Mouse (Mus musculus): ENCODE results near the gene Fbxo34.

DNA sequence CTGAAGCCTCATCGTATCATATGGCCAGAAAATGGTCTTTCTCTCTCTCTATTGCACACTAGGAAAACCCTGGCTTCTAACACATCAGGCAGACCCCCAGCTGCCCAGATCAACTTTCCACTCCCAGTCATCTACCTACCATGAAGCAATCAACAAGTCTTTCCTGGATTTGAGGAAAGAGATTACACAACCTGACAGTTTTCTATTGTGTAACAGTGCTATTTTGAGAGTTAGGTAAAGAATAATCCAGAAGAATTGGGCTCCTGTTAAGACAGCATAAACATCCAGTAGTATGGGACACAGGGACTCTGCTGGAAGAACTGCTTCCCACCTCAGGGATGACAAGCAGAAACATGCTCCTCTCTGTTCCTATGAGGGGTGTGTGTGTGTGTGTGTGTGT is 112.3 kb downstream of the Fbxo34 start:
- TF ChIP-seq CTCF (IDR thresholded peaks at IDR 0.05; ENCODE audit: borderline replicate concordance, insufficient read depth, low read depth, low read length): no peak
- no peak for TF ChIP-seq POLR2A (IDR thresholded peaks at IDR 0.05; ENCODE audit: borderline replicate concordance, insufficient read depth, low read length)

Data from cerebellum, adult 2 months (tissue).